Mouse (Mus musculus): Measurements from ENCODE around the gene Eri3.

Gene Eri3

DNA sequence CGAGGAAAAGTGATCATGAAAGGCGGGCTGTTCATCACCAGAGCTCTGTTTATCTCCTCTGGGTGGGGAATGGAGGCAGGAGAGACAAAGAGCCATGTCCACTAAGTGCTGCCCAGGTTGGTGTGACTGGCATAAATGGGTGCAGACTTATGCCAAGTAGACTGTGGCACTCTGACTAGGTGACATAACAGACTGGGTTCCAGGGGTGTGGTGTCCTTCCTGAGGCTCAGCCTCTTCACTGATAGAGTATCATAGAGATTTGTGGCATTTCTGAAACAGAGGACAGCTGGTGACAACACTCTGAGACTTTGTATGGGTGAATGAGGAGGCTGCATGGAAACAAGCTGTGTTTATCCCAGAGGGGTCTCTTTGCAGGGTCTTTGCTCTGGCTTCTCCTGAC, 61.6 kb downstream of the Eri3 start:
- in situ Hi-C loops (cut with MboI; ENCODE audit: low pct_unique_long_range_greater_than_20kb in 1 of 2, low sequenced_read_pairs in 2 of 2, unreplicated experiment in 1 of 2), result no loop called here

DNA sequence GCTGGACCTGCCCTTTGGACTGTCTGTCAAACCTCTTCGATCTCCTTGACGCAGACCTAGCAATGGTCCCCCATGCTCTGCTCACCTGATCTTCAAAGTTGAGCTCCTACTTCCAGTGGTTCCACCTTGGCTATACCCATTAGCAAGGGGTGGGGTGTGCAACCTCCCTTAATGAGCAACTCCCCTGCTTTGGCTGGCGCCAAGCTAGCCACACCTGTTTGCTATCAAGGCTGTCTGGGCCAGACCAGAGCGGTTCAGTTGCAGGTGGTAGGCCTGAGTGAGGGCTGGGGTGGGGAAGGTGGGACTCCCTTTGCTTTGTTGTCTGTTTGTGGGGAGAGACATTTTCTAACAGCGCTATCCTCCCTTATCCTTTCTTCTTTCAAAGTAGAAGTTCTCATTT, 62.5 kb downstream of the Eri3 start:
- in situ Hi-C loops (cut with MboI; ENCODE audit: low pct_unique_long_range_greater_than_20kb in 1 of 2, low sequenced_read_pairs in 2 of 2, unreplicated experiment in 1 of 2), result no loop called here

DNA sequence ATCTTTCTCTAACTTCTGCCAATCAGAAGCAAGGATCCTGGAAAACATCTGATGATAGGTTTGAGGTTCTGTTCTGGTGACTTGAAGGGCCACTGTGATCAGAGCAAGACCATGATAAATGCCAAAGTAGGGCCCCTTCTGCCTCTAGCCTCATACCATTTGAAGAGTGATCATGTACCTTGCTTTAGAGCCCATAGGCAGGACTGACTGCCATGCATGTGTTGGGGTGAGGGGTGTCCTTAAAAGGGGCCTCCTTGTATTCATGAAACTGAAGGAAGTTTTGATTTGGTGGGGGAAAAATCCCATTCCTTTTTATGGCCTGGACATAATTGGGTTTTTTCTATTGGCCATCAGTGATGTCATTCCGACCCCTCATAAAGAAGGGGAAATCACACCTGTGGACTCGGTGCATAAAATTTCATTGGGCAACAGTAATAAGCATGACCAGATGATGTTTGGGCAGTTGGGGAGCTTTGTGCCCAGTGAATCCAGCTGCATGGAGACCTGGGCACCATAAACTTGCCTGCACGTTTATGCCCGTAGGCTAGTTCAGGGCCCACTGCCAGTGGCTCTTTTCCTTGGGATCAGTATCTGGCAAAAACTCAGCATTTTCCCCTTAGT, 63.1 kb downstream of the Eri3 start:
- in situ Hi-C loops (cut with MboI; ENCODE audit: low pct_unique_long_range_greater_than_20kb in 1 of 2, low sequenced_read_pairs in 2 of 2, unreplicated experiment in 1 of 2), result no loop called here

DNA sequence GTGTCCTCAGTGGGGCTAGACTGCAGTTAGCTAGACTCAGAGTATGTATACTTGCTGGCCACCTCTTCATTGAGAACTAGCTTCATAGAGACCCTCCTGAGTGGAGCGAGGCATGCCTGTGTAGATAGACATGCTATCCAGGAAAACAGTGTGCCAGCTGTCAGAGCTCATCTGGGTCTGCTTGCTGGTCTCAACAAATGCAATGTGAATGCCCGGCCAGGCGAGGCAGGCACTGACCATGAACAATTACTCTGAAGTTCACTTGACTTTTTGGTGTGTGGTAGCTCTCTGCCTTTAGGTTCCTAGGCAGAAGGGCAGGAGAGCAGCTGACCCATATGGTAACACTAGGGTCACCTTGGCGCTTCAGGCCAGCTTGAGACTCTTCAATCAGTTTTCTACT, 66.4 kb downstream of the Eri3 start:
- in situ Hi-C loops (cut with MboI; ENCODE audit: low pct_unique_long_range_greater_than_20kb in 1 of 2, low sequenced_read_pairs in 2 of 2, unreplicated experiment in 1 of 2), result no loop called here

DNA sequence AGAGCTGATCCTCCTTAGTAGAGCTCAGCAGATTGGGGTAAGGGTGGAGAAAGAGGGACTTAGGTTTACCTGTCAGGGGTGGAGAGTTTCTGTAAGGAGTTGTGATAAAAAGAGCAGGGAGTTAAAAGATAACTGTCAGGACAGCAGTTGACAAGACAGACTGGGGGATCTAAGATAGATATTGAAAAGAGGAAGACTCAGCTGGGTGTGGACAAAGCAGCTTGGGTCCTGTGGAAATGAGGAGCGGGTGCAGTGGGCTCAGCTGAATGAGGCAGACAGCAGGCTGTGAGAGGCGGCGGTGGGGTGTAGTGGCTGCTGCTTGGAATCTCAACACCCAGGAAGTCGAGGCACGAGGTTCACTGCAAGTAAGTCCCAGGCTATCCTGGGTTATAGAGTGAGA, 72.1 kb downstream of the Eri3 start:
- in situ Hi-C loops (cut with MboI; ENCODE audit: low pct_unique_long_range_greater_than_20kb in 1 of 2, low sequenced_read_pairs in 2 of 2, unreplicated experiment in 1 of 2), result no loop called here

- in situ Hi-C loops (cut with MboI; ENCODE audit: low pct_unique_long_range_greater_than_20kb in 1 of 2, low sequenced_read_pairs in 2 of 2, unreplicated experiment in 1 of 2), result no loop called here
Observed at GRCm38 (mm10) chr4:117623025-117623424, 72.9 kb downstream of the Eri3 start.

GRCm38 (mm10) chr4:117624660-117625059, 74.5 kb downstream of the Eri3 start:
- in situ Hi-C loops (cut with MboI; ENCODE audit: low pct_unique_long_range_greater_than_20kb in 1 of 2, low sequenced_read_pairs in 2 of 2, unreplicated experiment in 1 of 2), result no loop called here

DNA sequence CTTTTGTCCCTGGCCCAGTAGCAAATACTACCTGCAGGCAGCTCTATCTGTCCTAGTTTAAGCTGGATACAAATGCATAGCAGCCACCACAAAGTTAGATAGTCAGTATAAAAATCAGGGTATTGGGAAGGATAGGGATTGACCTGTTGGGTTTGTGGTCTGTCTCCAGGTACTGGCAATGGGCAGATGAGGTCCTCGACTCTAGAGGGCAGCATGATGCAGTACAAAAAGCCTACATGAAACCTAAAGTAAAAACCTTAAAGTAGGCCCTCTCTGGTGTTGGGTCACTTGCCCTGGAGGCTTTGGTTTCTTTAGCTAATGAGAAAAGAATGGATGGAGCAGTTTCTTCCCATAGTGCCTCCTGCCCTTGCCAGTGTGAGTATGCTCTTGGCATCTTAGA, 78.3 kb downstream of the Eri3 start:
- in situ Hi-C loops (cut with MboI; ENCODE audit: low pct_unique_long_range_greater_than_20kb in 1 of 2, low sequenced_read_pairs in 2 of 2, unreplicated experiment in 1 of 2), result no loop called here

DNA sequence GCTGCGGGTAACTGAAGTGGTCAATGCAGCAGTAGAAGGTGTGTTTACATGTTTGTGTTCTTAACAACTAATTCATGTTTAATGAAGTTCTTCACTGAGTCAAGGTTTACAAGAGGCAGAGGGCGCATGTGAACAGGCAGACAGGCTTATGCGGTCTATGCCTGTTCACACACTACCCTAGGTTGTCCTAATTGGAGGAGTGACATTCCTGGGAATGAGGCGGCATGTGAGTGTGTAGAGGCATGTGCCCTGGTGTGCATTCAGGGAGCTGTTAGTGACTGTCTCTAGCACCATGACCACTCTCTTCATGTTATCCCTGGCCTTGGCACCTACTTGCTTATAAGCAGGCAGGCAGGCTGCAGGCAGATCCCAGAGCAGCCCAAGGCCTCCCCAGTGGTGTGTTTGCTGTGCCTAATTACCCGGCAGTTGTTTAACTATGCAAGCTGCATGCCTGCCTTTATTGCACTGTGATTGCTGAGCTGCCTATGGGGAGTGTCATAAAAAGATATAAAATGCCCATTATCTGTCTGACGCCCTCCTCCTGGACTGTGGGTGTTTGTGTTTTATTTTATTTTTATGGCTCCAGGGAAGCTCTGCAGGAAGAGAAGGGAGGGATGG, 80.0 kb downstream of the Eri3 start:
- in situ Hi-C loops (cut with MboI; ENCODE audit: low pct_unique_long_range_greater_than_20kb in 1 of 2, low sequenced_read_pairs in 2 of 2, unreplicated experiment in 1 of 2), result no loop called here

DNA sequence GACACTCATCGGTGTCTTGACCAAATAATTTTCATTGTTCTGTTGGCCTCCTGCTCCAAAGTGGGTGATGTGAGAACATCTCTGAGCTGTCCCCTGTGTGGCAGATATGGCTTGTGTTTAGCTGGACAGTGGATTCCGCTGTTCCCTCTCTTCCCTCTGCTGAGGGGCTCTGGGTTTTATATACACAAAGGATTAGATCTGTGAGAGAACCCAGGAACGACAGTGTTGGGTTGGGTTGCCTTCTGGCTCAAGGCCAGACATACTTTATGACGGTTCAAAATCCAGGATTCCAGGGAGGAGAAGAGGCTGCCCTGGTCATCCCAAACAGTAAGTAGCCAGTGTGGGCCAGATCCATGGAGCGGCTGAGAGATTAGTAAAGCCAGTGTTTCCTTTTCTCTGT, 83.4 kb downstream of the Eri3 start:
- in situ Hi-C loops (cut with MboI; ENCODE audit: low pct_unique_long_range_greater_than_20kb in 1 of 2, low sequenced_read_pairs in 2 of 2, unreplicated experiment in 1 of 2), result no loop called here

DNA sequence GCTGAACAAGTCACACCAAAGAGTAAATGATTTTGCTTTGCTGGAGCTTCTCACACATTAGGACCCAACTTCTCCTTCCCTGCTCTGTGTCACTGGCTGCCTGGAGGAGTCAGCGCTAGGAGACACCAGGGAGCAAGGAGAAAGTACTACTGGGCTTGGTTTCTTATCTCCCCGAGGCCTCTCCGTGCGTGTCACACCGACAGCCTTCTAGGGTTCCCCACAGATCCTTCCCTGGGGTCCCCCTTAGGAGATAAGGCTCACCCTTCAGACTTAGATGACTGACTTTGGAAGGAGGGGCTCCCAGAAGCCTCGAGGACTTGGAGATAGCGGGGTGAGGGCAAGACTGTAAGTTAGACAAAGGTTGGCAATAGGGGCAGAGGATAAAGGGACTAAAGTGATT, 84.5 kb downstream of the Eri3 start:
- in situ Hi-C loops (cut with MboI; ENCODE audit: low pct_unique_long_range_greater_than_20kb in 1 of 2, low sequenced_read_pairs in 2 of 2, unreplicated experiment in 1 of 2), result no loop called here

- in situ Hi-C loops (cut with MboI; ENCODE audit: low pct_unique_long_range_greater_than_20kb in 1 of 2, low sequenced_read_pairs in 2 of 2, unreplicated experiment in 1 of 2), result no loop called here
Observed at GRCm38 (mm10) chr4:117636152-117636551, 86.0 kb downstream of the Eri3 start.

- in situ Hi-C loops (cut with MboI; ENCODE audit: low pct_unique_long_range_greater_than_20kb in 1 of 2, low sequenced_read_pairs in 2 of 2, unreplicated experiment in 1 of 2), result no loop called here
Observed at GRCm38 (mm10) chr4:117636891-117637613, 86.9 kb downstream of the Eri3 start.

DNA sequence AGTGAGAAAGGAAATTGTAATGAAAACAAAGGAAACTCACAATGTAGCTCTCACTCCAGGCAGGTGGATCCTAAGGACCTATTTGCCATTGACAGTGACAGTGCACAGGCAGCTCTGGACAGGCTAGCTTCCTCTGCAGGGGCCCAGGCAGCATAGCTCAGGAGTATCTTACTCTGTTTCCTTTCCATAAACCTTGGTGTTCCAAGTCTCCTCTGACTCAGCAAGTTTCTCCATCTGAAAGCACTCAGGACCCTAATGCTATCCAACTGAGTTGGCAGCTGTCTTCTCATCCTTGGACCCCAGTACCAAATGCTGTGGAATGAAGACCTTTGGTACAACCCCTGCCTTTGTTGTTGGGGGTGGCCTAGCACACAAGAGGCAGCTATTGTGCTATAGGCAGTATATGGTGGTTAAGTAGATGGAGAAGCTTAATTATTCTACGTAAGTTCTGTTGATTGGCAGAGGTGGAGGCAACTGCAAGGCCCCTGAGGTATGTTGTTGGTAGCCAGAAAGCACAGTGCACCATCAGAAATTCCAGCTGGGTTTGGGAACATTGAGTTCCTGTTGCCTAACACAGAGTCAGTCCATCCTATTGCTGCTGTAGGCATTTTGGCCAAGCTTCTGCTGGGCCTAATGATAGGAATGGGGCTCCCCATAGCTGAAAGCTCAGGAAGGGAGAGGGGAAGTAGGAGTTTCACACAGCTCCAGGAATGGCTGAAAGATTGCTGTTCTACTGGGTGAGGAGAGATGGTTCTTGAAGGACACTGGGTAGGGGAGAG, 90.9 kb downstream of the Eri3 start:
- in situ Hi-C loops (cut with MboI; ENCODE audit: low pct_unique_long_range_greater_than_20kb in 1 of 2, low sequenced_read_pairs in 2 of 2, unreplicated experiment in 1 of 2), result no loop called here

GRCm38 (mm10) chr4:117641804-117642203, 91.6 kb downstream of the Eri3 start:
- in situ Hi-C loops (cut with MboI; ENCODE audit: low pct_unique_long_range_greater_than_20kb in 1 of 2, low sequenced_read_pairs in 2 of 2, unreplicated experiment in 1 of 2), result no loop called here

- in situ Hi-C loops (cut with MboI; ENCODE audit: low pct_unique_long_range_greater_than_20kb in 1 of 2, low sequenced_read_pairs in 2 of 2, unreplicated experiment in 1 of 2), result no loop called here
Observed at GRCm38 (mm10) chr4:117645031-117645435, 94.9 kb downstream of the Eri3 start.

DNA sequence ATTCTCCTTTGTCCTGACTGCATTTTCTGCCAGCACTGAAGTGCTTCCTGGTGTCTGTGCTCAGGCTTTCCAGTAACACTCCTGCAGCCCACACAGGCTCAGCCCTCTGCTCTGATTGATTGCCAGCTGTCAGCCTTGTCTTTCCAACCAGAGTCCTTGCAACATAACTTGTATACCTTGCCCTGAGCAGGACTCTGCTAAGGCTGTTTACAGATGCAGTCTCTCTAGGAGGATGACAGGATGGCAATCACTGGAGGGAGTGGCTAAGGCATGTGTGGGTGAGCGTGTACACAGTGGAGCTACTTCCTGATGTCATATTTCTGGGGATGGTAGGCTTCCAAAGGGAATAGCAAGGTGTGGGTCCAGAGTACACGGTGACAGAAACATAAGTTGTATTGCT, 95.7 kb downstream of the Eri3 start:
- in situ Hi-C loops (cut with MboI; ENCODE audit: low pct_unique_long_range_greater_than_20kb in 1 of 2, low sequenced_read_pairs in 2 of 2, unreplicated experiment in 1 of 2), result no loop called here

GRCm38 (mm10) chr4:117646496-117646895, 96.3 kb downstream of the Eri3 start:
- in situ Hi-C loops (cut with MboI; ENCODE audit: low pct_unique_long_range_greater_than_20kb in 1 of 2, low sequenced_read_pairs in 2 of 2, unreplicated experiment in 1 of 2), result no loop called here
